Mouse (Mus musculus) ovary, postnatal 10 days (tissue): ENCODE measurements around the gene Gm20517.

ENCODE experiments used
- DNase-seq: peaks from one replicate; pipeline ENCODE4 v3.0.0; 2022; ENCODE audit warnings: low spot score

Gene Gm20517

DNA sequence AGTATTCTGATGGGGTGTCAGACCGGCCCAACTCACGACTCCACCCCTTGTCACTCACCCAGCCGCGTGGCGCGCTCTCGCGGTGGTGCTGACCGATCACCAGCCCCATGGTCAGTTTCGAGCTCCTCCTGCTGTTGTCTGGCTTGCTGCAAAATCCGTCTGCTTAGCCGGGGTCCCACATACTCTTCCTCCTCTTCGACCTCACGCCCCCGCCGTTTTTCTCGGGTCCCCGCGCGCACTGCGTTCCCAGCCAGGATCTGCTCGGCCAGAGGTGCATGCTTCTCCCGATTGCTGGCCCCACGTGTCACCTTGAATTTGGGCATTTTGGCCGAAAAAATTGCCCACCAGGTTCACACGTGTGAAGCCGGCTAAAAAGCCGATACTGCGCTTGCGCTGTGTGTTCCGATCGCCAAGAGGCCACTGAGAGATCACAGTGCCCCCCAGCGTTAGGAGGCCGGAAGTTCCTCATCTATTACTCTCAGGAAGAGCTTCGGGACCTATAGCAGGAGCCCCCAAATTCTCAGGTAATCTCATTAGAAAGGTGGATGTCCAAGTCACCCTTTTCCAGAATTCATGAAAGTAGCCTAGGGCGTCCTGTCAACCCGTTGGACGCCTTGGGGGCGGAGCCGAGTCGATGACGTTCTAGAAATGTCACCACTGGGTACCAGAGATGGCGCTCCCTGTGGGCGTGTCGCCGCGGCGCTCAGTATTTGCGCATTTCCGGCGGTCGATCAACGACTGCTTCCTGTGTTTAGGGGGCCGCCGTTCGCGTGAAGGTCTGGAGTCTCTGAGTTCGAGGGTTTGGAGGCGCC, at the start of gene Gm20517, which contains the start of the genes Bysl and Med20:
Gene Gm20517 (plus strand): TSS at position 741 of the 812 bp plus-strand sequence.
Gene Bysl (minus strand): TSS at position 644 of the 812 bp plus-strand sequence.
Gene Med20 (plus strand): TSS at position 734 of the 812 bp plus-strand sequence.
- DNase-seq, result peak; percentile 93

- DNase-seq, result no peak
These were observed 48.5 kb upstream of the Gm20517 start for GRCm38 (mm10) chr17:47562875-47563274.

DNA sequence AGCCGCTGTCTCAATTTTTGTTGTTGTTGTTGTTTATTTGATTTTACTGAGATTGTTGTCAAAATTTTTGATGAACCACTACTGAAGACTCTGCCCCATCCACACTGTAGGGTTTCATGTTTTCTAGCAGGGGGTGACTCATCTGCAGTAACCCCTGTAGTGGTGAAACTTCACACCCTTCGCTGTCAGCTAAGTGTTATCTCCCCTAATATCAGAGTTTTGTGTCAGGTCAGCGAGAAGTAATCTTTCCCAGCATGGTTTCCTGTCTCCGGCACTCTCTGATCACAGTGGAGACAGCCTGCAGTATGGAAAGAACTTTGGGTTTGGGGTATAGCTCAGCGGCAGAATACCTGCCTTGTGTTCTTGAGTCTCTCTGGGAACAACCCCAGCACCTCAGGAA, 46.8 kb upstream of the Gm20517 start:
- DNase-seq, result no peak

DNA sequence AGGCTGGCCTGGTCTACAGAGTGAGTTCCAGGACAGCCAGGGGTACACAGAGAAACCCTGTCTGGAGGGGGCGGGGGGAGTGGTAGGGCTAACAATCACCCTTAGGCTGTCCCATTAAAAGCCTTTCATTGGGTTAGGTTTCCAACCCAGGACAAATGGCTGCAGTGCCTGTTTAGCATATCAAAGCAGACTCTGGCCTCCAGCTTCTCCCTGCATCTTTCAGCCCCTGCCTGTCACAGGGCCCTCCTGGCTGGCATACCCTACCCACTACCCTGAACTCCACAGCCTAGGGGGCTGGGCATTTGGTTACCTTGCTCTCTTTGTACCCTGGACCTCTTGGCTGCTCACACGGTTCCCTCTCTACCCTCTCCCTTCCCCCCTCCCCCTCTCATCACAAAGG, 45.3 kb upstream of the Gm20517 start:
- no peak for DNase-seq

GRCm38 (mm10) chr17:47567271-47567670, 44.1 kb upstream of the Gm20517 start:
- no peak for DNase-seq

DNA sequence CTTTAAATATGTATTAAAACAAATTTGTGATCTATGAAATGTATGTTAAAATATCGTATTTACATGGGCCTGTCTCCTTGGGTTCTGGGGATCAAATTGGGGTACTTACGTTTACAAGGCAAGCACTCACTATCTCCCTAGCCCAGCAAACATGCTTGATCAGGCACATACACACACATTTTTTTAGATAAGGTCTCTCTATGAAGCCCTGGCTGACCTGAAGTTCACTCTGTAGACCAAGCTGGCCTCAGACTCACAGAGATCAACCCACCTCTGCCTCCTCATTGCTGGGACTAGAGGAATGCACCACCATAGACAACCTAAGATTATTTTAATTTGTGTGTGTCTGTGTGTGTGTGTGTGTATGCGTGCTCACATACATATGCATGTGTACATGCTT, 43.0 kb upstream of the Gm20517 start:
- DNase-seq, result no peak

- no peak for DNase-seq
These were observed 42.4 kb upstream of the Gm20517 start for GRCm38 (mm10) chr17:47568951-47569527.

DNA sequence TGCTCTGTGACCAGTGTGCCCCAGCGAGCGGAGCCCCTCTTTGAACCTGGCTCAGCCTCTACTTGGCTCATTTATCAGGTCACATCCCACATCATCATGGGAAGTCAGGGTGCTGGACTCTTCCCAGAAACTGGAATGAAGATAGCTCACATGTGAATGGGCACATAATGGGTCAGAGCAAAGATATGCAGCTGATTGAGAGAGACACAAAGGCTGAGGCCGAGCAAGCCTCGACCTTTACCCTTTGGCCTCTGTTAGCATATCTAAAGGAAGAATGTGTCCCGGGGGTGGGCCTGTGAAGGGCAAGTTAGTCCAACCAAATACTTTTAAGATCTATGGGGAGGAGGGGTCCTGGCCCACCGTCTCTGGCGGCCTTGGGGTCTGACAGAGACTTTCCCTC, 39.8 kb upstream of the Gm20517 start:
- DNase-seq, result no peak

GRCm38 (mm10) chr17:47572436-47572835, 39.0 kb upstream of the Gm20517 start:
- DNase-seq, result no peak

GRCm38 (mm10) chr17:47574028-47574427, 37.4 kb upstream of the Gm20517 start:
- no peak for DNase-seq

DNA sequence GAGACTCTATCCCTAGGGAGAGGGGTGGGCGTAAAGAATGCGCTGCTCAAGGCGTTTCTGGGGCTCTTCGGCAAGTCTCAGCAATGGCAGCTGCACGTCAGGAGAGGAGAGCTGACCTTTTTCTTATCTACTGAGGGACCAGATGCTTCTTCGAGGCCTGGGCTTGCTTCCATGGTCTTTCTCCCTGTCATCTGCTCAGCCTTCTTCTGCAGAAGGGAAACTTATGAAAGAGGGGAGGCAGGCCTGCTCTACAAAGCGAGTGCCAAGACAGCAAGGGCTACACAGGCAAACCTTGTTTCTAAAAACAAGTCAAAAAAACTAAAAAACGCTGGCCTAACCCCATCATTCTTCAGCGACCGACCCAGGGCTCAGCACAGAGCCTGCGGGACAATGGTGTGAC, 36.6 kb upstream of the Gm20517 start:
- no peak for DNase-seq

DNA sequence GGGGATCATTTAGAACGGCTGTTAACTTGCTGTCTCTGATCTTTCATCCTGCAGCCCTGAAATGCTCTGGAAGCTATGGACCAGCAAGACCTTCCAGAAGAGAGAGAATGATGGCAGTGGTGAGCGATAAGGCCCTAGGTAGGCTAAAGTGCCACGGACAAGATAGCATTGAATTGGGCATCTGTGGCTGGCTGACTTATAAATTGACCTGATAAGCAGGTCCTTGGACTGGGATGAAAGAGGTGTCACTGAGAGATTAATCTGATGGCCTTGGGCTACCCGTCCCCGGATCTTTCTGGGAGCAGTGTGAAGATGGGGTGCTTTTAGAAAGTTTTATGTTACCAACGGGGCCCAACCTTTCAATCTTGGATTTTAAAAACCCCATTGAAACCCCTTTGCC, 32.7 kb upstream of the Gm20517 start:
- DNase-seq, result no peak

DNA sequence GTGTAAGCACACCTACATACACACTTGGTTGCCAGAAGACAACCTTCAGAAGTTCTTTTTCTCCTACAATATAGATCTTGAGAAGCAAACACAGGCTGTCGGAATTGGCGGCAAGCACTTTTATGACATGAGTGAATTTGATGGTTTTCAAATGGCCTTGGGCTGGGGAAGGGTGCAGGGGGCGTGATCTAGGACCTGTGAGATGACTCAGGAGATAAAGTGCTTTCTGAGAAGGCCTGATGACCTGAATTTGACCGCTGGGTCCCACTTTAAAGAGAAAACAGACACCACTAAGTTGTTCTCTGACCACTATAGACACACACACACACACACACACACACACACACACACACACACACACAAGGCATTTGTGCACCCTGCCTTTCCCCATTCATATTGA, 30.4 kb upstream of the Gm20517 start:
- DNase-seq, result no peak

DNA sequence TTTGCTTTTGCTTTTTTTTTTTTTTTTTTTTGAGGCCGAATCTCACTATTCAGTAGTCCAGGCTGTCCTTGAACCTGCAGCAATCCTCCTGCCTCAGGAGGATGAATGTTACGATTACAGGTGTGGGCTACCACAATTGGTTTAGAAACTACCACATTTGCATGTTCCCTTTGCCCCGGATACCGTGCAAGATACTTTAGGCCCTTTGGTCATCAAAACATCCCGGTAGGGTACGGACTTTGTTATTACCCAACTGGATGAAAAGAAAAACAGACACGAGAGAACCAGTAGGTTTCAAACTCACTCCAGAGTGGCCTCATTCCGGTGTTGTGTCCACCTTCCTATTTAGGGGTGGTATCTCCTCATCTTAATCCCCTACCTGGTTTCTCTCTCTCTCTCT, 22.9 kb upstream of the Gm20517 start:
- no peak for DNase-seq

DNA sequence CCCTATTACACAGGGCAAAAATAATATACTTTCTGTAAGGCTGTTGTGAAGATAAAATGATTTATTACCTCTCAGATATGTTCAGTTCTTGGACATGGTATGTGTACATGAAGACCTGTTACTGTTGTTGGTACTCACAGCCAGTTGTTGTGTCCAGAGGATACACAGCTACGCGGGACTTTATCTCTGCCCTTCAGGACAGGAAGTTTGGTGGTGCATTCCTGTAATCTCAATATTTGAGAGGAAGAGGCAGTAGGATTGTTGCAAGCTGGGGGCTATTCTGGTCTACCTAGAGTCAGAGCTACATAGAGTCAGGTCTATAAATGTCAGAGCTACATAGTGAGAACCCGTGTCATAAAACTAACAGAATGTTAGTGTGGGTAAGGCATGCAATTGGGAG, 20.3 kb upstream of the Gm20517 start:
- no peak for DNase-seq

DNA sequence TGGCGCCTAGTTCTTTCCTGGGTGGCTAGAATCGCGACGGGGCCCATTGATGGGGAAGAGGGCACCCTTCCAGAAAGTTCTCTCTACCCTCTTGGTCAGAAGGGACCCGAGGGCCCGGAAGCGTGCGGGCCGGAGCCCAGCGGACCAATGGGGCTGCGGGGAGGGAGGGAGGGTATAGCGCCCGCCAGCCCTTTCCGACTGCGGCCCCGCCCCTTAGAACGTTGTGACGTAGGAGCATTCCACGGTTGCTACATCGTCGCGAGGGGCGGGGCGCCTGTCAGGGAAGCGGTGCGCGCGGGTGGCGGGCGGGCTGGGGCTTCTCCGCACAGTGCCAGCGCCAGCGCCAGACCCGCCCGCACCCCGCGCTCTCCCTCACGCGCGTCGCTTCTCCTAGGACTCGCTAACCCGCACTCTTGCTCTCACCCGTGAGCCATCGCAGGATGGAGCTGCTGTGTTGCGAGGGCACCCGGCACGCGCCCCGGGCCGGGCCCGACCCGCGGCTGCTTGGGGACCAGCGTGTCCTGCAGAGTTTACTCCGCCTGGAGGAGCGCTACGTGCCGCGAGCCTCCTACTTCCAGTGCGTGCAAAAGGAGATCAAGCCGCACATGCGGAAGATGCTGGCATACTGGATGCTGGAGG, 18.1 kb upstream of the Gm20517 start:
- DNase-seq, result peak; percentile 85

DNA sequence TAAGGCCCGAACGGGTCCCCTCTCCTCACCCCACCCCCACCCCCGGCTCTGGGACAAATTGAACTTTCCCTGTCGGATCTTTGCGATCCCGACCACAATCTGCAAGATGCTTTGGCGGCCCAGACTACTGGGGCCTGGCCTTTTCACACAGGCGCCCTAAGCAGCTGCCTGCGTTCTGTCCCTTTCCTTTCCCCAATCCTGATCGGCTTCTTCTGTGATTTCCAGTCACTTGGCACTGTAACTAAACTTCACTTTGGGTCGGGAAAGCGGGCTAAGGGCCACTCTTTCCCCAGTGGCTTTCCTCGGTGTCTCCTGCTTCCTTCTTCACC, 17.6 kb upstream of the Gm20517 start:
- no peak for DNase-seq

GRCm38 (mm10) chr17:47594183-47594968, 17.0 kb upstream of the Gm20517 start:
- DNase-seq, result peak; percentile 32

DNA sequence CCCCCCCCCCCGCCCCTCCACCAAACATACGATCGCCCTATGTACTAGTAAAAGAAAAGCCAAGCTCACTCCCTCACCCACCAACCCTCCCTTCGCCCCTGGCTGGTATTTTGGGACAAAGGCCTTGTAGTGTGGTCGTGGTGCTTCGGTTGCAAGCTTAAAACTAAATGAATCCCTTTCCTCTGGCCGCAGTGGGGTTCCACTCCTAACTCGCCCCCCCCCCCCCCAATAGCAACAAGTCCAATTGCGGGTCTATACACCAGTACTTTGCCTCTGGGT, 16.5 kb upstream of the Gm20517 start:
- no peak for DNase-seq

GRCm38 (mm10) chr17:47595248-47596161, 15.9 kb upstream of the Gm20517 start:
- peak; percentile 34 for DNase-seq

GRCm38 (mm10) chr17:47596162-47596838, 15.1 kb upstream of the Gm20517 start:
- no peak for DNase-seq
